Mouse (Mus musculus): ENCODE measurements around the gene Crybb3. TPM values are rescaled to one million over a fixed set of nuclear protein-coding genes. Genes with fewer than 3 reads are reported as not detected.

Crybb3 gene
- polyA plus RNA-seq (2014; fragmentation: Illumina TruSeq; extraction: RNeasy Lipid Tissue Mini Kit (QIAGEN cat#74804); ENCODE audit: low read depth, low replicate concordance) = not detected

GRCm38 (mm10) chr5:113081439-113081838 lies at the start of gene Crybb3:
Crybb3 (minus strand) TSS chr5:113081584.

GRCm38 (mm10) chr5:113070017-113070416 lies 11.4 kb downstream of the Crybb3 start, which contains the start of gene Crybb2:
Crybb2 (minus strand) TSS chr5:113070117.

Other genes with a start within 250 kb of the Crybb3 start
- gene Myo18b, start 185.2 kb downstream of the Crybb3 start, polyA plus RNA-seq (2014; fragmentation: Illumina TruSeq; extraction: RNeasy Lipid Tissue Mini Kit (QIAGEN cat#74804); ENCODE audit: low read depth, low replicate concordance) = not detected
- 4.1 TPM for gene Grk3, start 65.8 kb downstream of the Crybb3 start, polyA plus RNA-seq (2014; fragmentation: Illumina TruSeq; extraction: RNeasy Lipid Tissue Mini Kit (QIAGEN cat#74804); ENCODE audit: low read depth, low replicate concordance)
- gene Crybb2, start 11.5 kb downstream of the Crybb3 start, polyA plus RNA-seq (2014; fragmentation: Illumina TruSeq; extraction: RNeasy Lipid Tissue Mini Kit (QIAGEN cat#74804); ENCODE audit: low read depth, low replicate concordance) = not detected
- gene 2900026A02Rik, start 139.7 kb upstream of the Crybb3 start, polyA plus RNA-seq (2014; fragmentation: Illumina TruSeq; extraction: RNeasy Lipid Tissue Mini Kit (QIAGEN cat#74804); ENCODE audit: low read depth, low replicate concordance) = 4.9 TPM
- gene Tmem211, start 145.3 kb upstream of the Crybb3 start, polyA plus RNA-seq (2014; fragmentation: Illumina TruSeq; extraction: RNeasy Lipid Tissue Mini Kit (QIAGEN cat#74804); ENCODE audit: low read depth, low replicate concordance) = not detected
- 0.20 TPM for gene Sgsm1, start 229.2 kb upstream of the Crybb3 start, polyA plus RNA-seq (2014; fragmentation: Illumina TruSeq; extraction: RNeasy Lipid Tissue Mini Kit (QIAGEN cat#74804); ENCODE audit: low read depth, low replicate concordance)

Measured in kidney, adult 10 weeks (tissue).